Mouse (Mus musculus) bone marrow macrophage, adult 2 months (primary cell): ENCODE data around the gene Tctex1d2.

Experiments
- CTCF ChIP-seq: IDR thresholded peaks from 2 replicates; pipeline ENCODE4 v1.5.1; 2012; ENCODE audit warnings: low read depth, mild to moderate bottlenecking, low read length, moderate library complexity
- POLR2A ChIP-seq: IDR thresholded peaks from 2 replicates; pipeline ENCODE4 v1.6.1; 2012; ENCODE audit warnings: mild to moderate bottlenecking, low read depth, low read length, borderline replicate concordance

- no peak for TF ChIP-seq CTCF
- no peak for TF ChIP-seq POLR2A
Measured at GRCm38 (mm10) chr16:32406671-32407070, 12.8 kb upstream of the Tctex1d2 start.
